Mouse (Mus musculus): ENCODE results near the gene Tnfaip2.

The Tnfaip2 gene

DNA sequence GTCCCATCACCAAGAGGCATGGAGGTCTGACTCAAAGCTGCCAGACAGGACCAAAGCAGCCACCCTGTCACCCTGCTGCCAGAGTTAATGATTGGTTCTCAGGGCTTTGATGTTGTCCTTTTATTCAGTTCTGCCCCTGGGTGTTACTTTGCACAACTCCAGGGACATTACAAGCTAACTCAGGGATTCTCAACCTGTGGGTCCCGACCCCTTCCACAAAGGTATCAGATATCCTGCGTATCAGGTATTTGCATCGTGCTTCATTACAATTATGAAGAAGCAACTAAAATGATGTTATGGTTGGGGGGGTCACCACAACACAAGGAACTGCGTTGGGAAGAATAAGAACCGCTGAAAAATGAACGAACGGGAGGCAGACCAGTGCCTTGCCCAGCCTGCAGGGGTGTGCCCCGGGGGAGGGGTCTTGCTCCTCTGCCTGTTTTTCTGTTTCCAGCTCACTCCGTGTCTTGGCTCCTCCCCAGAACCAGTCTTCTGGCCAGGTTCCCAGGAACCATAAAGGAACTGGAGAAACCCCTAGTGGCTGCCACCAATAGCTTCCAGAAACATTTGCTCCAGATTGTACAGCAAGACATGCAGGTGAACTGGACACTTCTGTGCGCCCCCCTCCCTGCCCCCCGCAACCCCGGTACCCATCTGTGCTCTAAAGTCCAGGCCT is 14.7 kb upstream of the Tnfaip2 start:
- in situ Hi-C loops (cut with MseI, MboI), result loop anchor here in 1 of 2 experiments (5.0 kb wide), 1 partner anchor 35 kb away; no protein-coding TSS in a partner anchor

DNA sequence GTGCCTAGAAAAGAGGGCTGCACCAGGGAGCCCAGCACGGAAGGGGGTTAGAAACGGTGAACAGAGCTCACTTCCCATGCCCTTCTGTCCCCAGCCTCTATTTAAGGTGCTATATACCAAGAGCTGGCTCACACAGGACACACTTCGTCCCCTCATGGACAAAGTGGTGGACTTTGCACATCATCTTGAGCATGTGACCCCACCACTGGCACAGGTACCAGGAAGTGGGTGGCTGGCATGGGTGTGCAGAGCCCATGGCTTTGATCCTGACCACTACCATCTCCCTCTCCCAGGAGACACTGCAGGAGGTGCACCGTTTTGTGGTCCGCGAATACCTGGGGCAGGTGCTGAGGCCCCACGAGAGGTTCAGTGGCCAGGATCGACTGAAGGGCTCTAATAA is 13.9 kb upstream of the Tnfaip2 start:
- in situ Hi-C loops (cut with MseI, MboI), result loop anchor here in 1 of 2 experiments (5.0 kb wide), 1 partner anchor 34 kb away; no protein-coding TSS in a partner anchor

DNA sequence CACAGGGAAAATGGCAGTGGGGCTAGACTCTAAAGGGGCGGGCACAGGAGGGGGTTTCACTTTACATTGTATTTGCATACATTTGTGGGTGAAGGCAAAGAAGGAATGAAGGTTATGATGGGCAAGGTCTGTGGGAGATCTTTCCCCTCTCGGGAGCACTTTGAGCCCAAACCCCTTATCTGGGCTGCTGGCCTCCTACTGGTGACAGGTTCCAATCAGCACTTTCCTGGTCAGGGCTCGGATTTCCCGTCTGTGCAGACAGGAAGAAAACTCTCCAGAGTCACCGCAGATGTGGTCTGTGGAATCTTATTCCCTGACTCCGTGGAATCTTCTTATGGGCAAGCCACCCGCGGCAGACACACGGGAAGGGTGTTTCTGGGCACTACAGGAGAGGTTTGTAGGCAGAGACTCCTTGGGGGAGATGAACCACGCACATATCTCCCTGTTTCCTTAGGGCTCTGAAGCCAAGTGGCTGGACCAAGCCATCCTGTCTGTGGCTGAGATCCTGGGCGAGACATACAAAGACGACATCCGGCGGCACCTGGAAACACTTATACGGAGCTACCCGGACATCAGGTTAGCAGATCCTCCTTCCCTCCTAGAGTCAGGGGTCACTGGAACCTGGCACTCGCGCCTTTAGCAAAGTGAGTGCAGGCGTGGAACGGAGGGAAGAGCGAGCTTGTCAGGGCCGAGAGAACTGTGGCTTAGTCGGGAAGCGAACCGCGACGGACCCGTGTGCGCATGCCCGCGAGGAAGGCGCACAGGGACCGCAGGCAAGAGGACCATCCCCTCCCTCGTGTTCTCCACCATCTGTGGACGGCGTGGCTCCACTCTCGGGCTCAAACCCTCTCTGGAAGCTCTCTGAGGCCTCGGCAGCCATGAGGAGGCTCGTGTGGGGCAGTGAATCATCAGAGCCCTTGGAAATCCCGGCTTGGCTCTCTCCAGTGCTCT is 13.0 kb upstream of the Tnfaip2 start:
- in situ Hi-C loops (cut with MseI, MboI), result loop anchor here in 1 of 2 experiments (5.0 kb wide), 1 partner anchor 33 kb away; no protein-coding TSS in a partner anchor

DNA sequence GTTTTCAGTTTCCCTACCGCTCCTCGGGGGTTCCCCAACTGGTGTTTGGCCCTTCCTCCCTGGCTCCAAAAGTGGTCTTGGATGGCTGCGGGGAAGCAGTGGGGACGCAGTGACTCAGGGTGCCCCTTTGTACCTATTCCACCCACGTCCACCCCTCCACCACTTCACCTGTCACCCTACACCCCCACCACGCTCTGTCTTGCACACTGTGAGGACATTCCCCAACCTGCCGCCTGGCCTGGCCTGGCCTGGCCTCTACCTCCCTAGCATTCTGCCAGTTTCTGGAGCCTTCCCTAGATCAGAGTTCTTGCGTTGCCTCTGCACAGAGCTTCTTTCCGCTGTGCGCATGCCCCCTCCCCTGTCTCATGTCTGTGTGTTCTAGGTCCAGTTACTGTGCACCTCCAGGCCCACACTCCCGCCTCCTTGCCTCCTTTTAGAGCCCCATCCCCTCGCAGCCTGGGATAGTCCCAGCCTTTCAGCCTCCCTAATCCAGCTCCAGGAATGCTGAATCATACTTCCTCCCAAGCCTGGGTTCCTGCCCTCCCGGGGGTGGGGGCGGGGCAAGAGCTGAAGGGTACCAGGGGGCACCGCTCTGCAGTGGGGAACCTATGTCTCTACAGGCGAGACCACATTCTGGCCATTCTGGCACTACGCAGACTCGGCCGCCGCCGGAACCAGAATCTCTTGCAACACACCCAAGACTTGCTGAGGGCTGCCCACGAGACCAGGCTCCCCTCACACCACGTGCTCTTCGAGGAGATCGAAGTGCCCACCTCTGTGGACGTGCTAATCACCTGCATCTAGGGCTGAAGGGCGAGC is 12.0 kb upstream of the Tnfaip2 start:
- in situ Hi-C loops (cut with MseI, MboI), result no loop called here

DNA sequence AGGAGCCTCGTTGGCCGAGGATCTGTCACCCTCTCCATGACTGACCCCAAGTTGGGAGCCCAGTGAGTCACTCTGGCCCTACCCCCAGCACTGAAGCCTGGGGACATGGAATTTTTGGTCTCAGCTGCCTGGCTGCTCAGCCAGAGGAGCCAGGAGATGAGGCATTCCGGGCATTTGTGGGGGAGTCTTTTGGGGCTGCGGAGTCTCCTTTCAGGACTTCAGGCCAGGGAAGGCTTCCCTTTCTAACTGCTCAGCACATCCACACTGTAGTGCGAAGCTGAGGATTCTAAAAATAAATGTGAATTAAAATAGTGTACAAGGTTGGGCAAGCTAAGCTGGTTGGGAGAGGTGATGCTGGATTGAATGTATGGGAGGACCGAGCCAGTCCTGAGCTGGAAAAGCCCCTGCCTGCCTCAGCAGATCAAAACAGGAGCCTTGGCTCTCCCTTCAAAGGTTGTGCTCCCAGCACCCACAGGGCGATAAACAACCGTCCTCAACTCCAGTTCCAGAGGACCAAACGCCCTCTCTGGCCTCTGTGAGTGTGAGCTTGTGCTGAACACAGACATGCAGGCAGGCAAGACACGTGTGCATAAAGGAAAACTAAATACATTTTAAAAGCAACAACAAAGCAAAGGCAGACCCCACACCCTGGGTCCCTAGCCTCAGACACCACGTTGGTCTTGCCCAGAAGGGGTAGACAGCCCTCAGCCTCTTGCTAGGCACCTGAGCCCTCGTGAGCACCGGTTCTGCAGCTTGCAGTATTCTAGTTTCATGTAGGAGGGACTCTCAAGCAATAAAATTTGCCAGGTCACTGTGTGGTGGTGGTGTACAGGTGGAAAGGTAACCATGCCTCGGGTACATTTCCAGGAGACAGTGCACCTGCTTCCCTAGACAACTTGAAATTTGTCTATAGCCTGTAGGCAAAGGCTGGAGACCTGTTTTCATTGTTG is 11.1 kb upstream of the Tnfaip2 start:
- in situ Hi-C loops (cut with MseI, MboI), result no loop called here

DNA sequence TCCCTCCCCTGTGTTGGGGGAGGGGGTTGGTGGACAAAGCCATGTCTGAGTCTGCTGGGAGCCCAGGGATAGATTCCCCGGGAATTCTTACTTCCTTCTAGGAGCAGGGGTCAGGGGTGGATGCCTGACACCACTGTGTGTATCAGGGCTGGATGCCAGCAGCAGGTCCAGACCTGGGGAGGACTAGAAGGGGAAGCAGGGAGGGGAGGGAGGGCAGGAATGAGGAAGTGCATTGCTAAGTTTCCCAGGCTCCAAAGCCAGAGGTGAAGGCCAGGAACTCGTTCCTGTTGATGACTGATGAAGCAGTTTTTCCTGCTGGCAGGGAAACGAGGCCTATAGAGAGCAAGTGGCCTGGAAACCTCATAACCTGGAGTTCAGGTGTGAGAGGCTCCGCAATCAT is 10.2 kb upstream of the Tnfaip2 start:
- in situ Hi-C loops (cut with MseI, MboI), result no loop called here

DNA sequence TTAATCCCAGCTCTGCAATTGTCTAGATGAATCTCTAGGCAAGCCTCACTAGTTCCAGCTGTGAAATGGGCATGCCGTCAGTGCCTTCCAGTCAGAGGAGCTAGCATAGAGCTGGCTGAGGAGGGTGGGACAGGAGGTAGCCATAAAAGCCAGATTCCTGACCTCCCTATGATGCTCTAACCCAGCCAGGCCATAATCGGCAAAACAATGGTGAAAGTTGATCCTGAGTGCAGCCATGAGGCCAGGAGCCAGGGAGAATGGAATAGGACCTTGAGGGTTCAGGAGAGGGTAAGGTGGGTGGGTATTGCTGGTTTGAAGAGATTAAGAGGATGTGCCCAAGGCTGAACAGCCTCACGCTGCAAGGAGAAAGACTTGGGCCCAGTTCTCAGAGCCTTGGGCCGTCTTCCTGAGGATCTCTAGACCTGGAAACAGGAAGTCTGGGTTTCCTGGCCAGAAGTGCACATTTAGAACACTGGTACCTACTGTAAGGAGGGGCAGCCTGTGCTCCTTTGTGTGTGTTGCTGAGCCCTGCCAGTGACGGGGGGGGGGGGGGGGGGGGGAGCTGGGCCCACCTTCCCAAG is 9.4 kb upstream of the Tnfaip2 start:
- in situ Hi-C loops (cut with MseI, MboI), result no loop called here

DNA sequence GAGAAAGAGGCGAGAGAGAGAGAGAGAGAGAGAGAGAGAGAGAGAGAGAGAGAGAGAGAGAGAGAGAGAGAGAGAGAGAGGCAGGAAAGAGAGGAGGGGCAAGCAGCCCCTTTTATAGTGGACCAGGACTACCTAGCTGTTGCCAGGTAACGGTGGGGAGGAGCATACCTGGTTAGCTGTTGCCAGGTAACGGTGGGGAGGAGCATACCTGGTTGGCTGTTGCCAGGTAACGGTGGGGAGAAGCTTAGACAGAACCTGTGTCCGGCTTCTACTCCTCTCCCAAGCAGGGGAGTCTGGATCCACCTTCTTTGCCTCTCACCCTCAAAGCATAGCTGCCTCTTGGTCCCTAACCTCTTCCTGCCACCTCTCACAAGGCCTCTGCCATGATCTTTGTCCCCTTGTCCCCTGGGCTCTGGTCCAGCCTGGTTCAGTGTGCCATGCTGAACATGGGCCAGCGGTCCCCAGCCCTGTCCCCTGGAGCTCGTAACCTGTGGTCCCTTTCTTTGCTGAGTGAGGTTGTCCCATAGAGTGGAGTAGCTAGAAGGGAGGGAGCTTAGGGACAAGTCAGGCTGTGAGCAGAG is 8.0 kb upstream of the Tnfaip2 start:
- in situ Hi-C loops (cut with MseI, MboI), result no loop called here

DNA sequence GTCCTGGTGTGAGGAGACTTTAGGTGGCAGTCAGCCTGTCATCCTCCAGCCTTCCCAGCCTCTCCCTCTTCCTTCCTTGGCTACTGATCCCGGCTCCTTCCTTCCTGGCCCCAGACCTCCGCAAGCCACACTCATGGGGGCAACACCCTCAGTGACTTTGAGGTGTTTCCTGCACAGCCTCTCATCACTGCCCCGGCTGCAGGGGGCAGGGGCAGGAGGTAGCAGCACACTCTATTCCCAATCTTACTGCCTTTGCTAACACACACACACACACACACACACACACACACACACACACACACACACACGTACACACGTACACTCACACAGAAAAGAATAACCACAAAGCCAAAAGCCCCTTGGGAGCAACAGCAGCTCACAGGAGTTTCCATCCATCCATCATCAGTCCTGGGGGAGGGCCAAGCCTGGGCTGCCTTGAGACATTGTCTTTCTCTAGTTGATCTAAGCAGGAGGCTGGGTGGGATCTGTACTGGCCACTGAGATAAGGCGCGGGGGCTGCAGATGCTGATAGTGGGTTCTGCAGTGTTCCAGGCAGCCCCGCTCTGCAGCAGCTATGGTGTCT is 7.4 kb upstream of the Tnfaip2 start:
- in situ Hi-C loops (cut with MseI, MboI), result no loop called here

DNA sequence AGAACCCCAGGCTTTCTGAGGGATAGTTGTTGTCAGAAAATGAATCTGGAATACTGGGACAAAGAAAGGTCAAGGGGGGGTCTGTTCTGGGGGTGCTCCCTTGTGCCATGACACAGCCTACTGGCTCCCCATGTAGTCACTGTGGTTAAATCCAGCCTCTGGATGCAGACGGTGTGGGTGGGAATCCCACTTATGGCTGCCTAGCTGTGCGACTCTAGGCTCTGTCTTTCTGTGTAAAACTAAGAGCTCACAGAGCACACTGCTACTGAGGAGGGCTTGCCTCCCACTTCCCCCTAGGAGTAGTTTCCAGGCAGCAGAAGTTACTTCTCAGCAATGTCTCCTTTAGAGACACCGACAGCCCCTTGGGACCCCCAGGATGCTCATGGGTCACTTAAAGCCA is 6.1 kb upstream of the Tnfaip2 start:
- in situ Hi-C loops (cut with MseI, MboI), result no loop called here

DNA sequence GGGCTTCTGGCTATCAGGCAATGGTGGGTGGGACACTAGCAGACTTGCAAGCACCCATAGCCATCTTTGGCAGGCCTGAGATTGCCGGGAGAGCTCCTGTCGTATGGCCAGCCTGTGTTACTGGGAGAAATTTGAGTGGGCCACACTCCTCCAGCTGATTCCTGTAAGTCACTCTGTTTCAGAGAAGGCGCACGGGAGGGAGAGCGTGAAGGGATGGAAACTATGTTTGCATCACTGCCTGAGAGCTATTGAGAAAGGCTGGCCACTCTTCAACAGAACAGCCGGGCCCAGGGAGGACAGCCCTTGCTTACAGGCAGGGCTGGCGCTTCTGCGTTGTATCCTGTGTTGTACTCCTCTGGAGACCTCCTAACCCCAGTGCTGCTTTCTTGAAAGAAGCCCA is 5.6 kb upstream of the Tnfaip2 start:
- in situ Hi-C loops (cut with MseI, MboI), result no loop called here

DNA sequence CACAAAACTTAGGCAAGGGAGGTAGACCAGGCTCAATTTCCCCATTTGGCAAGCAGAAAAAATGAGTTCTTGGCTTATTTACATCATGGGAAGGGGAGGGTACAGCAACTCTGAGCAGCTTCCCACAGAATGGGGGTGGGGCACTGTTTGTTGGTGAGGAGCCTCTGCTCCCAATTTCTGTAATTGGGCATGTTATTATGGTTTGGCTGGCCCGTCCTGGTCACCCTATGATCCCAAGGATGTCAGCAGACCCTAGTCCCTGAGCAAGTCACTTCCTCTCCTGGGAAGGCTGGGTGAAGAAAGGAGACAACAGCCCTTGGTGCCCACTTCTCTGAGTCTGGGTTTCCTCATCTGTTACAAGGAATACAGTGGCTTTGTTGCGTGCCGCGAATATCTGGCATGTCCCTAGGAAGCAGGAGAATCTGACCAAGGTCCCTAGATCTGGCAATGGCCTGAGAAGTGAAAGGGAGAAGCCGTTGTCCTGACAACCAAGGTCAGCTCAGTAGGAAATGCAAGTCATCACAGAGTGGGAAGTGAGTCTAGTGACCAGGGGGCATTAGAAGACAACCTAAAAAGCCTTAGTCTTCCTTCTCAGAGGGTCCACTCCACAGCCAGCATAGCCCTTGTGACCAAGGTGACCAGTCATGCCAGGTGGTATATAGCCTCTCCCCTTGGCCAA is 4.9 kb upstream of the Tnfaip2 start:
- in situ Hi-C loops (cut with MseI, MboI), result no loop called here

DNA sequence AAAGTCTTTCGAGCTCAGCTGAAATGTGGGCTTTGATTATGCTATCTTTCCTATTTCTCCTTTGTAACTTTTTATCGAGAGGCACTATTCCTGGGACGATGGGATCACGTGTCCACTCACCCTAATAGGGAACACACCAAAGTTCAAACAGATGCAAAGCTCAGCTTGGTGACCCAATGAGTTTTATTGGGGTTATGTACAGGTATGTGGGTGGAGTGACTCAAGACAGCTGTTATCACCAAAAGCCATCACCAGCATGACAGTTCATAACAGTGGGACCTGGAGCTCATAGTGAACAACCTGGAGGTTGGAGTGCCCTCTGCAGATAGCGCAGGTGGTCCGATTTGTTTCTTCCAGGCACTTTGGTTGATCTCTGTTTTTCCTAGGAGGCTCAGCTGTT is 3.4 kb upstream of the Tnfaip2 start:
- in situ Hi-C loops (cut with MseI, MboI), result no loop called here

DNA sequence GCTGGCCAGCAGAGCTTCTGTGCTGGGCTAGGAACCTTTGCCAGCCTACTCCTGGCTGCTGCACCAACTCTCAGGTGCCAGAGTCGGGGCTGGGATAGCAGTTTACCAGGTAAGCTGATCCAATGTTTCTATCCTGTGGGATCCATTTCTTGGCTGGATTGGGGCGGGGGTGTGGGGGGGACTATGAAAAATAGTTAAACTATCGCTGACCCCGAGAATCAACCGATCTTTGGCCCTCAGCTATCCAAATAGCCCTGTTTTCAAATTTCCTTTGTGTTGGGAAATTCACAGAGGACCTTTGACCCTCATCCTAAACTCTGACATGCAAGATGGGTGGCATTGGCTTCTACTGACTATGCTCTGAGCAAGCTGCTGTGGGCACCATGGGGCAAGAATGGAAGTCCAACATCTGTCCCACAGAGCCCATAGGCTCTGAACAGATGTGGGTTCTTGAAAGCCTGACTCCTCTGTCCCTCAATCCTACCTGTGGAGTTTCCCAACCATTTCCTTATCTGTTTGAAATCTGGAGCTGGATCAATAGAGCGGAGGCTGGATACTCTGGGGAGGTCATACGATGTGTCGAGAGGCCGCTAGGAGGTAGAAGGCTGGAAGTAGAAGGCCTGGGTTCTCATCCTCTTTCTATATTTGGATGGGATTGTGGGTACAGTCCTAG is 1.4 kb upstream of the Tnfaip2 start:
- in situ Hi-C loops (cut with MseI, MboI), result no loop called here

DNA sequence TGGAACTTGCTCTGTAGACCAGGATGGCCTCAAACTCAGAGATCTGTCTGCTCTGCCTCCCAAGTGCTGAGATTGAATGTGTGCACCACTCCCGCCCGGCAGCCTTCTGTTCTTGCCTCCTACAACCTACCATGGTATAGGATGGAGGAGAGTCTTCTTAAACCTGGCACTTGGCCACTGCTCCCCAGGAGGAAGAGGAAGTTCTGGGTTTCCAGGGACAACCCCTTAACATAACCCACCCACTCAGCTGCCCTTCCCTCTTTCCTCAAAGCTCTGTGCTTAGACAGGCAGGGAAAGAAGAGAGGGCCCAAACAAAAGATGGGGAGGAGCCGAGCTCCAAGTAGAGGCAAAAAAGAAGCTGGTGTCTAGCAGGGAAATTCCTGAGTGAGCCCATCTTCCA is 746 bp upstream of the Tnfaip2 start:
- in situ Hi-C loops (cut with MseI, MboI), result no loop called here

DNA sequence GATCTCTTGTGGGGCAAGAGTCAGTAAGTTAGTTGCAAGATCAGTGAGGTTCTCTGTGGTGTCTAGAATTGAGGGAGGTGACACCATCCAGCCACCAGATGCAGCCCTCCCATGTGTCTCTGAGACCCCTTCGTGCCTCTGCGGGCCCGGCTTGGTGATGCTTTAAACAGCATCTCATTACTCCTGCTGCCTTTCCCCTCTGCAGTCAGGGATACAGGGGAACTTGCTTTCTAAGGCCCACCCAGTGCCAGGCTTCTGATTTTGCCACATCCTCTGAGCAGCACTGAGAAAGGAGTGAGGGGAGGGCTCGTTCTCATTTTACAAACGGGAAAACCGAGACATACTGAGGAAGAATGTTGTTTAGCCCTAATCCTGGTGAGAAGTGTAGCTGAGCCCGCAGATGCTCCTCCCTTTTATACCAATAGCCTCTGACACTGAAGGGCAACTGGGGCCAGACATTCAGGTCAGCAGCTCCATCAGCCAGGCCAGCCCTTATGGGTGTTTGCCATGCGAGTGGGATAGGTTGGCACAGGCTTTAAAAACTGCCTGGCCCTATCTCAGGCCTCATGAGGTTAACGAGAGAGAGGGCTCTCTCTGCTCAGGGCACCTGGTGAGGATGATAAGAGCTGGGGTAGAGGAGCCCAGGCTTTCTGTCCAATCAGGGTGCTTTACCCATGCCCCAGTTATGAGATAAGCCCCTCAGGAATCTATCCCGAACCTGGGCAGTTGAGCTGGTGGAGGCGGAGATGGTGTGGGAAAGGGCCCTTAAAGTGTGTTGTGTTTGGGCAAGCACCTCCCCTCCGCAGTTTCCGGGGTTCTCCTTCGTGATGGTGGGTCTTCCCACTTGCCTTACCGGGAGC is 972 bp downstream of the Tnfaip2 start:
- in situ Hi-C loops (cut with MseI, MboI), result no loop called here

Measured in mouse trophoblast stem cell (cell line).